8 mouse cellular contexts compared by ENCODE assay signal in the genomic region with DNA sequence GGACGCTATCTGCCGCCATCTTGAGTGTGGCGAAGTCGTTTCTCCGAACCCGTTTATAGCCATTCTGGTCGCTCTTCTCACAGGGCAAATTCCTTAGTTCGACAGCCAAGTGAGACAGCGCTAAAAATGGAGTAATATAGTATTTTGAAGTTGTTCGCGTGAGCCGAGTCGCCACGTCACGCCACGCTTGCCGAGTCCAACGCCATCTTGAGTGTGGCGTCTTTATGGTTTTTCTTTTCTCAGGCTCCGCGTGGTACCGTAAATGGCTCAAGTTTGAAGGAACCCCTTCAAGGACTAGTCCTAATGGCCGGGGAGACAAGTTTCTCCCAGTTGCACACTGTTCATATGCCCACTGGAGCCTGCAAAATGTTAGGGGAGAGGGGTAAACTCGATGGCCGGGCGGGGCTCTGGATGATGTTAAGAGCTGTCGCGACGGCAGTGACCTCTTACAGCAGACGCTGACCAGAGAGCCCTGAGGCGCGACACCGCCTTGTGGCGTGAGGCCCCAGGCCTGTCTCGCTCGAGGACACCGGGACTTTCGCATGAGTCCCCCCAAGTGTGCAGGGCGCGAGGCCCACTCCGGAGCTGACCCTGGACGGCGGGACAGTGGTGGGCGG. TPM values are rescaled to one million over a fixed set of nuclear protein-coding genes. Genes with fewer than 3 reads are reported as not detected.
A peak's percentile ranks its signal among the peaks of the same experiment; 100 is the strongest.
DNase-seq lines count a peak whose midpoint lies in the region; ATAC-seq and TF ChIP-seq lines count a peak whose summit lies in the region.

No protein-coding gene starts in this region.

- no peaks in the 10 kb centered on the region for H3K36me3 ChIP-seq in testis, adult 2 months (ENCODE audit: control insufficient read depth, insufficient read depth, low read length)
- H3K36me3 ChIP-seq in embryonic facial prominence, embryonic 10.5 days (replicated peaks): peaks cover 29% of the 10 kb centered on the region
- H3K36me3 ChIP-seq in heart, embryonic 12.5 days: peaks cover 14% of the 10 kb centered on the region
- H3K36me3 ChIP-seq in kidney, embryonic 14.5 days (ENCODE audit: control insufficient read depth, insufficient read depth, low read length): peaks cover 17% of the 10 kb centered on the region
- peaks cover 16% of the 10 kb centered on the region for H3K36me3 ChIP-seq in liver, embryonic 14.5 days (replicated peaks; ENCODE audit: control insufficient read depth, insufficient read depth, low read depth)

- no peak for DNase-seq in testis, postnatal 10 days (ENCODE audit: low spot score)
- DNase-seq in embryonic facial prominence, embryonic 10.5 days (ENCODE audit: low spot score): no peak
- peak in 2 of 3 experiments; percentile 57 to 61 for DNase-seq in liver, embryonic 14.5 days (ENCODE audit: low read depth in 3 of 3, low spot score in 3 of 3)
- peak; percentile 86 to 90 for DNase-seq in natural killer cell, adult 2 months (ENCODE audit: low spot score in 2 of 2)
- DNase-seq in adrenal gland, postnatal 10 days: no peak

- peaks cover 21% of the 10 kb centered on the region for H3K4me1 ChIP-seq in testis, adult 2 months (ENCODE audit: control insufficient read depth, insufficient read depth, low read length)
- peaks cover 53% of the 10 kb centered on the region for H3K4me1 ChIP-seq in embryonic facial prominence, embryonic 10.5 days
- H3K4me1 ChIP-seq in heart, embryonic 12.5 days (replicated peaks): peaks cover 36% of the 10 kb centered on the region
- peaks cover 13% of the 10 kb centered on the region for H3K4me1 ChIP-seq in kidney, embryonic 14.5 days (ENCODE audit: control insufficient read depth, insufficient read depth, low read length)
- H3K4me1 ChIP-seq in liver, embryonic 14.5 days (replicated peaks; ENCODE audit: control insufficient read depth in 2 of 2, insufficient read depth in 2 of 2, low read length in 1 of 2): peaks cover 20 to 26% of the 10 kb centered on the region in 2 experiments

- TF ChIP-seq EP300 in liver, embryonic 14.5 days (IDR thresholded peaks at IDR 0.05; ENCODE audit: low read depth): no peak

- H3K27ac ChIP-seq in testis, adult 2 months (ENCODE audit: control insufficient read depth, insufficient read depth, low read depth, low read length): peak overlapping the region; percentile 100
- H3K27ac ChIP-seq in embryonic facial prominence, embryonic 10.5 days (replicated peaks): peak overlapping the region; percentile 99
- H3K27ac ChIP-seq in heart, embryonic 12.5 days (ENCODE audit: poor library complexity, severe bottlenecking): peak overlapping the region; percentile 99
- peak overlapping the region; percentile 95 for H3K27ac ChIP-seq in kidney, embryonic 14.5 days (ENCODE audit: low read depth, low read length)
- peak overlapping the region; percentile 97 for H3K27ac ChIP-seq in liver, embryonic 14.5 days

- H3K27me3 ChIP-seq in testis, adult 2 months (ENCODE audit: control insufficient read depth, insufficient read depth, low read length): no peaks in the 10 kb centered on the region
- no peaks in the 10 kb centered on the region for H3K27me3 ChIP-seq in embryonic facial prominence, embryonic 10.5 days (replicated peaks; ENCODE audit: low read depth, poor library complexity, severe bottlenecking)
- no peaks in the 10 kb centered on the region for H3K27me3 ChIP-seq in heart, embryonic 12.5 days (replicated peaks)
- H3K27me3 ChIP-seq in kidney, embryonic 14.5 days (ENCODE audit: control insufficient read depth, insufficient read depth, low read length): no peaks in the 10 kb centered on the region
- H3K27me3 ChIP-seq in liver, embryonic 14.5 days (ENCODE audit: control insufficient read depth, insufficient read depth, low read length): no peaks in the 10 kb centered on the region

- peak; percentile 7 for ATAC-seq in heart, embryonic 12.5 days (ENCODE audit: insufficient number of reproducible peaks, low FRiP score)
- ATAC-seq in kidney, embryonic 14.5 days (ENCODE audit: low FRiP score, low TSS enrichment): peak; percentile 40
- ATAC-seq in liver, embryonic 14.5 days (ENCODE audit: insufficient read depth): peak; percentile 15; the same call in 1 of the 2 replicates

- WGBS in embryonic facial prominence, embryonic 10.5 days: under 1% methylated on average over 44 of the region's 44 CpGs
- WGBS in heart, embryonic 12.5 days: under 1% methylated on average over 44 of the region's 44 CpGs
- WGBS in kidney, embryonic 14.5 days: under 1% methylated on average over 44 of the region's 44 CpGs
- WGBS in liver, embryonic 14.5 days (ENCODE audit: insufficient replicate concordance): under 1% methylated on average over 44 of the region's 44 CpGs

- TF ChIP-seq CTCF in testis, adult 2 months (IDR thresholded peaks at IDR 0.05; ENCODE audit: control insufficient read depth, insufficient read depth, insufficient replicate concordance, low read depth, low read length): no peak; the same call in 1 of the 2 replicates
- TF ChIP-seq CTCF in liver, embryonic 14.5 days (IDR thresholded peaks at IDR 0.05; ENCODE audit: low read depth): no peak

- TF ChIP-seq POLR2A in testis, adult 2 months (IDR thresholded peaks at IDR 0.05; ENCODE audit: control insufficient read depth, low read depth, low read length): peak; percentile 2; the same call in 1 of the 2 replicates

- H3K4me2 ChIP-seq in heart, embryonic 12.5 days: peak overlapping the region; percentile 90
- peak overlapping the region; percentile 67 for H3K4me2 ChIP-seq in kidney, embryonic 14.5 days (replicated peaks; ENCODE audit: low read depth, low read length)
- H3K4me2 ChIP-seq in liver, embryonic 14.5 days (ENCODE audit: low read depth): peak overlapping the region; percentile 100

- peak overlapping the region; percentile 92 for H3K4me3 ChIP-seq in testis, adult 2 months (ENCODE audit: control insufficient read depth, low read depth, low read length)
- H3K4me3 ChIP-seq in embryonic facial prominence, embryonic 10.5 days: peak overlapping the region; percentile 100
- peak overlapping the region; percentile 90 for H3K4me3 ChIP-seq in heart, embryonic 12.5 days
- peak overlapping the region; percentile 100 for H3K4me3 ChIP-seq in kidney, embryonic 14.5 days (ENCODE audit: low read length)
- peak overlapping the region; percentile 71 to 100 for H3K4me3 ChIP-seq in liver, embryonic 14.5 days (ENCODE audit: insufficient read depth in 1 of 2, low read depth in 2 of 2, low read length in 2 of 2)

- peak overlapping the region; percentile 93 for H3K9ac ChIP-seq in heart, embryonic 12.5 days
- H3K9ac ChIP-seq in kidney, embryonic 14.5 days (ENCODE audit: low read depth, low read length): peak overlapping the region; percentile 79
- H3K9ac ChIP-seq in liver, embryonic 14.5 days (replicated peaks): peak overlapping the region; percentile 94

- H3K9me3 ChIP-seq in embryonic facial prominence, embryonic 10.5 days: no peaks in the 10 kb centered on the region
- no peaks in the 10 kb centered on the region for H3K9me3 ChIP-seq in heart, embryonic 12.5 days (replicated peaks)
- H3K9me3 ChIP-seq in kidney, embryonic 14.5 days (ENCODE audit: control insufficient read depth, low read length): no peaks in the 10 kb centered on the region
- H3K9me3 ChIP-seq in liver, embryonic 14.5 days (ENCODE audit: control insufficient read depth, low read length): no peaks in the 10 kb centered on the region

RNA-seq across cellular contexts. Expression of a gene that starts 0.9 kb away (rescaled TPM):
- 126 and 135 TPM in 2 replicates for polyA plus RNA-seq in testis, adult 2 months (2012; rRNA removed)
- polyA plus RNA-seq in embryonic facial prominence, embryonic 10.5 days (2016; fragmentation: Nextera tagmentation; extraction: Ambion mirVana): 3,352 and 3,592 TPM in 2 replicates
- polyA plus RNA-seq in heart, embryonic 12.5 days (2016; fragmentation: Nextera tagmentation; extraction: Ambion mirVana): 1,057 and 1,113 TPM in 2 replicates
- polyA plus RNA-seq in kidney, embryonic 14.5 days (2014; fragmentation: Nextera tagmentation; extraction: Ambion mirVana): 3,750 and 4,450 TPM in 2 replicates
- polyA plus RNA-seq in liver, embryonic 14.5 days (2012; rRNA removed): 466 and 1,286 TPM in 2 replicates
- 993 and 1,059 TPM in 2 replicates for polyA plus RNA-seq in liver, embryonic 14.5 days (2014; fragmentation: Nextera tagmentation; extraction: Ambion mirVana)
- total RNA-seq in adrenal gland, postnatal 10 days (2021): 100 to 1,000 TPM; 804 to 831 TPM

RNA-seq across cellular contexts. Expression of a gene that starts 56.8 kb away (rescaled TPM):
- 70.0 and 73.7 TPM in 2 replicates for polyA plus RNA-seq in testis, adult 2 months (2012; rRNA removed)
- 60.8 and 61.2 TPM in 2 replicates for polyA plus RNA-seq in embryonic facial prominence, embryonic 10.5 days (2016; fragmentation: Nextera tagmentation; extraction: Ambion mirVana)
- polyA plus RNA-seq in heart, embryonic 12.5 days (2016; fragmentation: Nextera tagmentation; extraction: Ambion mirVana): 83.5 and 89.5 TPM in 2 replicates
- 65.5 and 71.7 TPM in 2 replicates for polyA plus RNA-seq in kidney, embryonic 14.5 days (2014; fragmentation: Nextera tagmentation; extraction: Ambion mirVana)
- polyA plus RNA-seq in liver, embryonic 14.5 days (2012; rRNA removed): 18.0 and 20.0 TPM in 2 replicates
- polyA plus RNA-seq in liver, embryonic 14.5 days (2014; fragmentation: Nextera tagmentation; extraction: Ambion mirVana): 23.6 and 25.2 TPM in 2 replicates
- total RNA-seq in adrenal gland, postnatal 10 days (2021): 10 to 100 TPM; 28.8 to 32.8 TPM

RNA-seq across cellular contexts. Expression of a gene that starts 57.1 kb away (rescaled TPM):
- 25.1 and 32.2 TPM in 2 replicates for polyA plus RNA-seq in testis, adult 2 months (2012; rRNA removed)
- 74.1 and 75.7 TPM in 2 replicates for polyA plus RNA-seq in embryonic facial prominence, embryonic 10.5 days (2016; fragmentation: Nextera tagmentation; extraction: Ambion mirVana)
- polyA plus RNA-seq in heart, embryonic 12.5 days (2016; fragmentation: Nextera tagmentation; extraction: Ambion mirVana): 28.6 and 32.6 TPM in 2 replicates
- polyA plus RNA-seq in kidney, embryonic 14.5 days (2014; fragmentation: Nextera tagmentation; extraction: Ambion mirVana): 40.4 and 45.4 TPM in 2 replicates
- polyA plus RNA-seq in liver, embryonic 14.5 days (2012; rRNA removed): 16.3 and 16.5 TPM in 2 replicates
- polyA plus RNA-seq in liver, embryonic 14.5 days (2014; fragmentation: Nextera tagmentation; extraction: Ambion mirVana): 11.4 and 12.2 TPM in 2 replicates
- total RNA-seq in adrenal gland, postnatal 10 days (2021): 10 to 100 TPM; 10.4 to 15.0 TPM

Comparison
In these comparisons a context has a peak if more than half of its experiments do, and no peak if none do; other contexts are left out.
1. DNase-seq: peak in liver, embryonic 14.5 days (2 of 3) and natural killer cell, adult 2 months (2 of 2); none in testis, postnatal 10 days (single experiment), embryonic facial prominence, embryonic 10.5 days (single experiment) and adrenal gland, postnatal 10 days (single experiment).
2. Peak in every context shown above with its lines, with median percentiles within 50 percentile points of each other: H3K27ac ChIP-seq, H3K4me3 ChIP-seq, ATAC-seq, H3K4me2 ChIP-seq and H3K9ac ChIP-seq.